Mouse (Mus musculus) heart, postnatal 0 days (tissue): ENCODE measurements at regions not wholly inside any gene's neighbourhood (a gene's known extent, or its start where the extent isn't known, plus 50 kb on each side); places are given as distances from the start of the nearest gene placed in this dataset.

ENCODE experiments used
- CTCF ChIP-seq: IDR thresholded peaks from 2 replicates; pipeline ENCODE4 v1.5.1; 2016; ENCODE audit warnings: antibody characterized with exemption, control low read depth, low read depth
- EP300 ChIP-seq: IDR thresholded peaks from 2 replicates; pipeline ENCODE4 v1.6.1; 2016; ENCODE audit warnings: antibody characterized with exemption, low read depth

DNA sequence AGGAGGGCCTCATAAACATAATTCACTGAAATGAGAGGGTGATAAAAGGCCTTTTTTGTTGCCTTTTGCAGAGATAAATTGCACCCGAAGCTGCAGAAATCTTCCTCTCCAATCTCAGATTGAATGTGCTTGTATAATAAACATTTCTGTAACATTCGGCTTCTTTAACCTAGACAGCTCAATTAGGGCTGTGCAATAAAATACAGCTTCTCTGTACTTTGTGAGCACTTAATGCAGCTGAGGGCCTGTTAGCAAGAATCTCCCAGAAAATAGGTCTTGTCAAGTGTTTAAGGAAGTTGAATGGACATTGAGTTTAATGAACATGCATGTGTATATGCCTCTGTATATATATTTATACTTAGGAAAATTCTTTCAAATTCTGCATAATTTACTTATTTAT is 217.8 kb downstream of the D3Ertd751e start:
- TF ChIP-seq CTCF (no peak), EP300 (no peak)
